Comparison of ENCODE assay signal across 9 mouse cellular contexts in the genomic region with DNA sequence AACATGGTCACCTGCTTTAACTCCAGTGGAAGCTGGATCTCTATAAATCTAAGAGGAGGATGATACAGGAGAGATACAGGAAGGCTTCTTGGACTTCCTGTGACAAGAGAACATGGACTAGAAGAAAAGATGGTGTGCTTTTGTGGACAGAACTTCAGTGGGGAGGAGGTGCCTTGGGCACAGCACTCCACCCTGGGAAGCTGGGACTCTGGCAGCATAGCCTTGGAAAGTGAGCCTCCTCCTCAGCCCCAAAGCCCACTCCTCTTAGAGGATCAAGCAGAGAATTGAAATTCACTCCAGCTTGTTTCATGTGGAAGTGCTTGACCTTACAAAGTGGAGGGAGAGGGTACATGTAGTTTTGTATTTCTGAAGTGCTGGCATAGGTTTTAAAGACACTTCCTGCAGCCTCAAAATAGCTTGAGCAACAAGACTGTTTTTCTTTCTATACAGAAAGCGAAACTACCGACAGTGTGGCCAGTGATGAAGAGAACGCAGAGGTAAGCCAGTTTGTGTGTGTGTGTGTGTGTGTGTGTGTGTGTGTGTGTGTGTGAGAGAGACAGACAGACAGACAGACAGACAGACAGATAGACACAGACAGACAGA.
DNase-seq lines count a peak whose midpoint lies in the region; ATAC-seq lines count a peak whose summit lies in the region.
"Had no signal": no experiment of that assay in that cellular context is flagged by ENCODE, and none has a peak within 500 bp of the region (broad histone marks: within the 10 kb centered on the region; RNA-seq: fewer than 3 reads in every experiment).

No protein-coding gene starts in this region.

- H3K4me3 ChIP-seq in hindbrain, embryonic 14.5 days (replicated peaks; ENCODE audit: low read length), result no peak overlapping the region
- no peak overlapping the region for H3K4me3 ChIP-seq in hindbrain, embryonic 11.5 days (ENCODE audit: low read depth, low read length)
- no peak overlapping the region for H3K4me3 ChIP-seq in heart, embryonic 13.5 days

- no peak for ATAC-seq in hindbrain, embryonic 14.5 days (ENCODE audit: low FRiP score)
- no peak for ATAC-seq in hindbrain, embryonic 11.5 days (ENCODE audit: low FRiP score)
- ATAC-seq in heart, embryonic 13.5 days (ENCODE audit: extremely low read depth, insufficient number of reproducible peaks, low FRiP score, low TSS enrichment), result no peak

- H3K27me3 ChIP-seq in hindbrain, embryonic 14.5 days (ENCODE audit: control insufficient read depth, insufficient read depth, low read length), result no peaks in the 10 kb centered on the region
- H3K27me3 ChIP-seq in hindbrain, embryonic 11.5 days (ENCODE audit: control insufficient read depth, insufficient read depth, low read length), result no peaks in the 10 kb centered on the region
- H3K27me3 ChIP-seq in heart, embryonic 13.5 days (replicated peaks), result no peaks in the 10 kb centered on the region

- no peak overlapping the region for H3K4me2 ChIP-seq in hindbrain, embryonic 14.5 days (replicated peaks)
- H3K4me2 ChIP-seq in hindbrain, embryonic 11.5 days (replicated peaks; ENCODE audit: low read depth, low read length), result no peak overlapping the region
- 0 out of 2 replicates have a peak overlapping the region, but pooled peaks have one; percentile 17 for H3K4me2 ChIP-seq in heart, embryonic 13.5 days

- no peak for DNase-seq in hindbrain, embryonic 14.5 days (ENCODE audit: low spot score)
- no peak for DNase-seq in hindbrain, embryonic 11.5 days (ENCODE audit: low spot score)
- peak; percentile 86 for DNase-seq in CD4-positive helper T cell, adult 2 months (ENCODE audit: low read depth, low spot score)
- DNase-seq in lung, postnatal 10 days, result peak; percentile 41
- DNase-seq in cerebellum, postnatal 14 days, result no peak
- no peak for DNase-seq in embryo, embryonic 10 days (ENCODE audit: low spot score)
- DNase-seq in cerebellum, adult 9-10 months, result no peak
- DNase-seq: cerebellum, postnatal 10 days had no signal

- H3K9ac ChIP-seq in hindbrain, embryonic 14.5 days, result no peak overlapping the region
- H3K9ac ChIP-seq in hindbrain, embryonic 11.5 days (ENCODE audit: low read depth, low read length), result no peak overlapping the region
- H3K9ac ChIP-seq in heart, embryonic 13.5 days, result no peak overlapping the region

- no peaks in the 10 kb centered on the region for H3K4me1 ChIP-seq in hindbrain, embryonic 14.5 days (replicated peaks; ENCODE audit: control insufficient read depth, insufficient read depth, low read length)
- no peaks in the 10 kb centered on the region for H3K4me1 ChIP-seq in hindbrain, embryonic 11.5 days (replicated peaks; ENCODE audit: control insufficient read depth, insufficient read depth, low read length)
- peaks cover 33% of the 10 kb centered on the region for H3K4me1 ChIP-seq in heart, embryonic 13.5 days

- peaks cover 6% of the 10 kb centered on the region; the same call in 1 of the 2 replicates for H3K36me3 ChIP-seq in hindbrain, embryonic 14.5 days (replicated peaks; ENCODE audit: control insufficient read depth, insufficient read depth)
- H3K36me3 ChIP-seq in hindbrain, embryonic 11.5 days (ENCODE audit: control insufficient read depth, insufficient read depth, low read length), result no peaks in the 10 kb centered on the region
- H3K36me3 ChIP-seq in heart, embryonic 13.5 days, result peaks cover 41% of the 10 kb centered on the region

- peak overlapping the region; percentile 20; the same call in 1 of the 2 replicates for H3K27ac ChIP-seq in hindbrain, embryonic 14.5 days
- H3K27ac ChIP-seq in hindbrain, embryonic 11.5 days (ENCODE audit: low read depth, low read length), result no peak overlapping the region
- peak overlapping the region; percentile 79 for H3K27ac ChIP-seq in heart, embryonic 13.5 days (replicated peaks)

- WGBS in hindbrain, embryonic 14.5 days, result 92% methylated on average over 3 of the region's 3 CpGs
- WGBS in hindbrain, embryonic 11.5 days, result 84% methylated on average over 3 of the region's 3 CpGs
- WGBS in heart, embryonic 13.5 days, result 52% methylated on average over 3 of the region's 3 CpGs

- H3K9me3 ChIP-seq in hindbrain, embryonic 14.5 days (ENCODE audit: control insufficient read depth, low read length), result no peaks in the 10 kb centered on the region
- no peaks in the 10 kb centered on the region for H3K9me3 ChIP-seq in hindbrain, embryonic 11.5 days (ENCODE audit: control insufficient read depth, low read length)
- no peaks in the 10 kb centered on the region for H3K9me3 ChIP-seq in heart, embryonic 13.5 days

Comparison
In these comparisons a context has a peak if more than half of its experiments do, and no peak if none do; other contexts are left out.
1. DNase-seq: peak in CD4-positive helper T cell, adult 2 months (single experiment) and lung, postnatal 10 days (single experiment); none in hindbrain, embryonic 14.5 days (single experiment), hindbrain, embryonic 11.5 days (single experiment), cerebellum, postnatal 14 days (0 of 2), embryo, embryonic 10 days (single experiment) and cerebellum, adult 9-10 months (single experiment).